Mouse (Mus musculus) olfactory bulb, adult 2 months (tissue): ENCODE data around the gene Snx25. TPM values are rescaled to one million over a fixed set of nuclear protein-coding genes. Genes with fewer than 3 reads are reported as not detected.

Source experiments
- H3K27ac ChIP-seq: fragments of 200-500 bp; 2 replicates; pipeline ENCODE4 v1.5.1; 2012; ENCODE audit warnings: low read depth, low read length; ENCODE audit not compliant: insufficient read depth
- H3K4me1 ChIP-seq: fragments of 200-500 bp; 2 replicates; pipeline ENCODE4 v1.6.1; 2012; ENCODE audit warnings: low read length; ENCODE audit not compliant: control insufficient read depth, insufficient read depth
- H3K4me3 ChIP-seq: fragments of 200-500 bp; 2 replicates; pipeline ENCODE4 v1.5.1; 2012; ENCODE audit warnings: mild to moderate bottlenecking, low read depth, low read length, moderate library complexity; ENCODE audit not compliant: insufficient read depth
- CTCF ChIP-seq: fragments of 200-500 bp; IDR thresholded peaks from 2 replicates; pipeline ENCODE4 v1.5.1; 2012; ENCODE audit warnings: low read depth, mild to moderate bottlenecking, low read length, moderate library complexity; ENCODE audit not compliant: insufficient read depth
- POLR2A ChIP-seq: fragments of 200-500 bp; IDR thresholded peaks from 2 replicates; pipeline ENCODE4 v1.6.1; 2012; ENCODE audit warnings: mild to moderate bottlenecking, low read depth, low read length, moderate library complexity; ENCODE audit not compliant: insufficient read depth
- WGBS: fragments of 180-500 bp; shearing (Covaris S2); methylation state at CpG from one replicate; pipeline ENCODE4 v1.1.7; 2018; 5-methylcytosine and 5-hydroxymethylcytosine counted together
- polyA plus RNA-seq: library from polyadenylated mRNA; stranded (reverse); fragments of >200 nt; gene quantifications from 2 replicates; pipeline ENCODE4 v1.2.4, GENCODE M21; 2012; ENCODE audit warnings: low replicate concordance; ENCODE audit not compliant: missing spikeins, insufficient read depth, insufficient read length

The Snx25 gene
- polyA plus RNA-seq, 1 experiment = not detected

DNA sequence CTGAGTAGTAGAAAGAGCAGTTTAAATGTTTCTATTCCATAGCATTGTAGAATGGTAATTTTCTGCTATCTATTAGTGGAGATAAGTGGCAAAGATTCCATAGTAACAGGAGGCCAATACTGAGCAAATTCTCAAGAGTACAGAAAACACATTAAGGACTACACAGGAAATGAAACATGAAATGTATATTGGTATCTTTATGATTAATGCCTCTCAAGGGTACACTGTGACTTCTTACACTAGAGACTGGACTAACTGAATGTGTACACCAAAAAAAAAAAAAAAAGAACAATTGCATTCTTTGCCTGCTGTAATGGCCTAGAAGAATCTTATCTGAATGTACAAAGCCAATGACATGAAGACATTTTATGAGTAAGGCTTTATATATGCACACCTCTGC lies 44.3 kb downstream of the Snx25 start:
- Histone ChIP-seq H3K4me3 (no peak overlapping the region), H3K4me1 (no peaks in the 10 kb centered on the region), H3K27ac (no peak overlapping the region)
- no peak for TF ChIP-seq POLR2A
- no peak for TF ChIP-seq CTCF

DNA sequence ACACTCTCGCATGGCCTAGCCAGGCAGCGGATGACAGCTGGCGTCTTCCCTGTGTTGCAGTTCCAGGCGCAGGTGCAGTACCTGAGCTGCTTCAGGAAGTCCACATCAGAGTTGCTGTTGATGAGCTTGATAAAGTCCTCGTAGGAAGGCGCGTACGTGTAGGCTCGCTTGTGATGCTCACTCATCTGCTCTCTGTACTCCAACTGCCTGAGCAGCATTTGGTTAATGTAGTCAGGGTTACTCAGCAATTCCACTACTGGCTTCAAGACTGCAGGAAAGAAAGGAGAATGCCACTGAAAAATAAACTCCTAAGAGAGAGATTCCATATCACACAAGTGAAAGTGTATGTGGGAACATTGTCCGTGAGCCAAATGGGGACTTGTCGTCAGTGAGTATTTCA lies 48.5 kb downstream of the Snx25 start:
- WGBS = 87% methylated on average over 11 of the region's 11 CpGs
- H3K27ac ChIP-seq = no peak overlapping the region
- no peaks in the 10 kb centered on the region for H3K4me1 ChIP-seq
- no peak for TF ChIP-seq CTCF
- no peak for TF ChIP-seq POLR2A
- H3K4me3 ChIP-seq = no peak overlapping the region

DNA sequence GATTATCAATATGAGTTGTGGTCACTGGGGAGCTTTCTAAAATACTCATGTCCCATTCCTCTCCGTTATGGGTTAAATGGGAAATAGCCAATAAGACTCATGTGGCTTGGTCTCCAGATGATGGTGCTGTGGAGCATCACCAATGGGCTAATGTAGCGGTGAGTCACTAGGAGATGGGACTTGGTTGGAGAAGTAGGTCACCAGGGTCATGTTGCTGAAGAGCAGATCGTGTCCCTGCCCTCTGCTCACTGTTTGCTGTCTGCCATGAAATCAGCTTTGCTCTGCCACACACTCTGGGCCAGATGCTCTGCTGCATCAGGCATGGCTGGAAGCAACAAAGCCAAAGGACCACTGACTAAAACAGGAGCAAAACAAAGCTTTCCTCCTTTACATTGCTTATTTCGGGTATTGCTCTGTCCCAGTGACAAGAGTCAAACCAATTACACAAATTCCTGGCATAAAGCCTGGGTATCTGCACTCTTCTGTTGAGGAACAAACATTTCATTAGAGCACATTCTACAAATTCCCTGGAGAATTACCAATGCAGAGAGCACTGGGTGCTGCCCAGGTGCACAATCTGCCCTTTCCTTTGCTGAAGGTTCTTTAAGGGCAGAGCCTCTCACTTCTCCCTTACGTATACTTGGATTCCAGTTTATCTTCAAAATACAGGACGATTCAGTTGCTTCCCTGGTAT lies 59.1 kb downstream of the Snx25 start:
- peaks cover 2% of the 10 kb centered on the region; the same call in 1 of the 2 replicates for H3K4me1 ChIP-seq
- TF ChIP-seq POLR2A (no peak), CTCF (no peak)
- WGBS = 59% methylated on average over 6 of the region's 6 CpGs
- 0 out of 2 replicates have a peak overlapping the region, but pooled peaks have one; percentile 36 for H3K27ac ChIP-seq
- H3K4me3 ChIP-seq = no peak overlapping the region

DNA sequence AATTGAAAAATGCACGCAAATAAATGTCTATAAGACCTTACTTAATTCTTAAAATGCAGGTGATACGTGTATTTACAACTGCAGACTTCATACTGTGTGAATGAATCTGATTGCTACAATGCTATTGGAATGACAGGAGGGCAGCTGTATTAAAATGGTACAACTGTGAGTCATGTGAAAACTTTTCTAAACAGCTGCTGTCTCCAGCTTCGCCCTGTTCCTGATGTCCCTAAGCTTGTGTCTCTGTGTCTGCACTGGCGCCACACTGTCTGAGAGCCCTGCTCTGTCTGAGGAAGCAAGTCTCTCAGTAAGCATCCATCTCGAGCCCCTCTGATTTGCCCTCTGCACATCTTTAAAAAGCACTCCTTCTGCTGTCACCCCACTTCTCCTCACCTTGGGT lies 68.8 kb downstream of the Snx25 start:
- no peak overlapping the region for H3K4me3 ChIP-seq
- no peak overlapping the region for H3K27ac ChIP-seq
- TF ChIP-seq POLR2A (no peak), CTCF (no peak)
- 90% methylated on average over 5 of the region's 5 CpGs for WGBS
- no peaks in the 10 kb centered on the region for H3K4me1 ChIP-seq

DNA sequence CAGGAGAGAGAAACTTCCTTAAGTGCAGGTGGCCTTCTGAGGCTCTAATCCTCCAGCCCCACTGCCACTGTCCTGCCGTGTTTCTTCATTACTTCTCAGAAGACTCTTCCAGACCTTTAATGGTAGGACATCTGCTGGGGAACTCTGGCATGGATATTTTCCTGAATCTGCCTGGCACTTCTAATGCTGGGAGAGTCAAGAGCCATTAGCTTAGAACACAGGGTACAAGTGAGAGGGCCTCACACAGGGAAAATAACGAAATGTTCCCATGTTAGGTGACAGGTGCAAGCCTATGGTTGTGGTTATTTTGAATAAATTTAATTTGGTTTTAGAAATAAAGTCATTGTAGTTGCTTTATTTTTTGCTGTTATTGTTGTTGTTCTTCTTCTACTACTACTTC lies 70.9 kb downstream of the Snx25 start:
- WGBS = 72% methylated on average over 2 of the region's 2 CpGs
- no peak for TF ChIP-seq CTCF
- TF ChIP-seq POLR2A = no peak
- H3K4me3 ChIP-seq = no peak overlapping the region
- H3K4me1 ChIP-seq = no peaks in the 10 kb centered on the region
- no peak overlapping the region for H3K27ac ChIP-seq

DNA sequence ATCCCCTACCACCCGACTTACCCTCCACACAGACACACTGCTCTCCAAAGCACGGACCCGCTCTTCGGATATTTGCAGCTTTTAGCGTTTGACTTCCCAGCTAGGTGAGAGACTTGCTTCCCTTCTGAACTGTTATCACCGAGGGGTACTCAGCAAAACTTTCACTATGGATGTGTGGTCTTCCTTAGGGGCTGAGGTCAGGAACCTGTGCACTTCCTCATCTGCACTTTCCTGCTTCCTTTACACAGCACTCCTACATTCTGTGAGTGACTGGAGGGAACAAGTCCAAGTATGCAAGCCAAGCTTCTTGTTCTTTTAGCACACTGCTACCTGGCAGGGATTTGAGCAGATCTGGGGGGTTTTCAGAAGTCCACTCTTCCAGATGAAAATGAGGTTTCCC lies 73.1 kb downstream of the Snx25 start:
- no peaks in the 10 kb centered on the region for H3K4me1 ChIP-seq
- H3K27ac ChIP-seq = no peak overlapping the region
- WGBS = 85% methylated on average over 6 of the region's 6 CpGs
- no peak overlapping the region for H3K4me3 ChIP-seq
- TF ChIP-seq CTCF (no peak), POLR2A (no peak)

DNA sequence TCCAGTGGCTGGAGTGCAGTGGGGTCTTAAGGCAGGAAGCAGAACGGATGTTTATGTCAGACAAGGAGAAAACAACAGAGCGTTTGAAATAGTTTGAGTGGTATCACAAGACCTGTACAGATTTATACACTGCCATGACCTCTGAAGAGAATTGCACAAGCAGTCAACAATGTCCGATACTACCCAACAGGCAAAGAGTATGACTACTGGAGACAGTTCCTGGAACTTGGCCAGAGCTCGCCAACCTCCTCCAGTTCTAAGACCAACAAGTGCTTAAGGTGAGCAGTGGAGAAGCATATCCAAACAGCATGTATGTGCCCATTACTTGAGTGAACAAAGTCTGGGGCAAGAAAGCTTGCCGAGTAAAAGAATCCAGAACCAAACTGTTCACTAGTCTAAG lies 76.7 kb downstream of the Snx25 start:
- H3K27ac ChIP-seq = no peak overlapping the region
- no peaks in the 10 kb centered on the region for H3K4me1 ChIP-seq
- H3K4me3 ChIP-seq = no peak overlapping the region
- no peak for TF ChIP-seq POLR2A
- TF ChIP-seq CTCF = no peak
- 91% methylated on average over 5 of the region's 5 CpGs for WGBS

DNA sequence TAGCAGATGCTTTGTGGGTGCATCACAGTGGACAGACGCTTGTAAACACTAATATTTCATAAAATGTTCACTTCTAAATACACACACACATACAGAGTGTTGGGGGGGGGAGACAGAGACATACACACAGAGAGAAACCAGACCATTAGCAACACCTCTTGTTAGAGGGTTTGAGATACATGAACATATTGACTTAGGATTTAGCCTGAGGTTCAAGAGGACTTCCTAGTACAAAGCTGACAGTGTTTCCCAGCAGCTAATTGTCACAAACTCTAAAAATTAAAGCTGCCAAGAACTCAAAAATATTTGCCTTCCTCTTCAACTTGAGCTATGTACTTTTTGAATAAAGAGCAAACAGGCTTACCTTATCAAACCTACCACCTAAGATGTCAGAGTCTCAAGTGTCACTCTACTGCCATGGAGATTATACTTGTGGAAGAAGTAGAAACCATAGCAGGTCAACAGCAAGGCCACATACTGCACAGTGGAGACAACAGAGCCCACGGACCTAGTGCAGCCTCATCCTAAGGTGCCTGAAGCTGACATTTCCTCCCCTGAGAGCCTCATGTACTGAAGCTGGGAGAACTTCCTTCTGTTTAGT lies 78.3 kb downstream of the Snx25 start:
- TF ChIP-seq CTCF (no peak), POLR2A (no peak)
- no peaks in the 10 kb centered on the region for H3K4me1 ChIP-seq
- no peak overlapping the region for H3K4me3 ChIP-seq
- no peak overlapping the region for H3K27ac ChIP-seq
- WGBS = 94% methylated on average over 2 of the region's 2 CpGs

DNA sequence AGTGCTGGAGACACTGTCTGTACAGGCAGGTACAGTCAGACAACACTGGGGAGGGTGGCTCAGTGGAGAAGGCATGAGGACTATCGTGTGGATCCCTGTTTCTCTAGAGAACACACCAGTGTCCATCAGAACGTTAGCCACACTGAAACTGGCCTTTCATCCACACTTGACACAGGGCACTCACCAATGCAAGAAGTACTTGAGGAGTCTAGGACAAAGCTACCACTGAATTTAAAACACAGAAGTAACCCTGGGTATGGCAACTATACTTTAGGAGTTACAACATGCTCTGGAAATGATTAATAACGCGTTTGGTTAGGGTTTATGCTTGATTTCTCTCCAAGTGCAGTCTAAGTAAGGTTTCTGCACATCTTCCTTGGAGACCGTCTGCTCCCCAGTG lies 79.2 kb downstream of the Snx25 start:
- TF ChIP-seq POLR2A (no peak), CTCF (no peak)
- Histone ChIP-seq H3K4me3 (no peak overlapping the region), H3K27ac (no peak overlapping the region), H3K4me1 (no peaks in the 10 kb centered on the region)
- 84% methylated on average over 5 of the region's 5 CpGs for WGBS

DNA sequence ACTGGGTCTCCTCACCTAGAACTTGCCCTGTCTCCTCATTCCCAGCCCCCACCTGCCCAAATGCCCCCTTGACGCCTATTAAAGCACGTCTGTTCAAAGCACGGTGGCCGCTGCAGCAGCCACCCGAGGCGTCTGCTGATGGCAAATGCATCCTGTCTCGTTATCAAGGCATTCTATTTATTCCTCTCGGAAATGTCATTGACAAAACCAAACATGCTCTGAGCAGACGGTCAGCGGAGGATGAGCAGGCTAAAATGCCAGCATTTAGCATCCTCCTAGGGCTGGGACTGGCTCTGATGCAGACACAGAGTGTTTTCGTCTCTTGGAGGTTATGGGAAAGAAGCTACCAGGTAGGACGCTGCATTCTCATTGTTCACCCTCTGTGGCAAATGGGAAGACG lies 111.7 kb downstream of the Snx25 start:
- Histone ChIP-seq H3K27ac (no peak overlapping the region), H3K4me3 (no peak overlapping the region), H3K4me1 (0 out of 2 replicates have a peak, but pooled peaks cover 5% of the 10 kb centered on the region)
- TF ChIP-seq POLR2A (no peak), CTCF (no peak)
- 74% methylated on average over 13 of the region's 13 CpGs for WGBS
